Mouse (Mus musculus): Measurements from ENCODE around the gene Gna15. TPM values are rescaled to one million over a fixed set of nuclear protein-coding genes. Genes with fewer than 3 reads are reported as not detected.

The Gna15 gene
- total RNA-seq, 2 experiments from 2014 or later = 0.73 to 0.76 TPM

- intact Hi-C loops (cut with DNase I) = no loop called here
- DNase-seq = no peak
Measured at GRCm38 (mm10) chr10:81498316-81499249, 25.4 kb downstream of the Gna15 start.

DNA sequence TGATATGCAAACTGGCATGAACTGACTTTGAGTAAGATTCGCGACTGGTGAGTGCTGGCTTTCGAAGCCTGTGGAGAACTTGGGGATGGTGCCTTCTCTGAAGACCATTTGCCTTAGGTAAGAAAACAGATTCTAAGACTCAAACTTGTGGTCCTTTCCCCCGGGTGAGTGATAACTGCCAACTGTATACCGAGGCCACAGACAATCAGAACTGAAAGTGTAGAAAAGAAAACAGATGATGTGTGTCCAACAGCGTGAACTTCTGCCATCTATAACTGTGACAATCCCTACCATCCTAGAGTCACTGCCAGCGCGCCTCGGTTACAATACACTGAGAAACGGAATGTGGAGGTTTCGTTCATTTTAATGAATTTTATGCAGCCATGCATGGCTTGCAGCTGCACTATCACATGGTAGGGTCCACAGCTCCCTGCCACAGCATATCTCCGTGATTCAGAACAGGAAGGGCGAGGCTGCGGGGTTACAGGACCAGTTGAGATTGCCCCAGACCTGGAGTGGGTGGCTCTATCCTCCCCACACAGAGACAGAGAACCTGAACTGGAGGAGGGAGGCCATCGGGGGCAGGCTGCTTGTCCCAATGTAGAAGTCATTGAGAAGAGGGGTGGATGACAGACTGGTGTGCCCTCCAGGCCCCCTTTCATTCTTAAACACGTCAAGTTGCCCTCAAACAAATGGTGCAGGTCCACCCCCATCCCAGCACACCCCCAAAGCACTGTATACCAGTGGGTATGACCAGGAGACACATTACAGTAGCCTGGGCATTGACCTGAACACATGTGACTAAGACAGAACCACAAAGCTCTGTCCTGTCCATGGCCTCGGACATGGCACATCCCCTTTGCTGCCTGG is 26.4 kb downstream of the Gna15 start:
- intact Hi-C loops (cut with DNase I) = no loop called here
- no peak for DNase-seq

- intact Hi-C loops (cut with DNase I) = no loop called here
- no peak for DNase-seq
Measured at GRCm38 (mm10) chr10:81496969-81497368, 27.1 kb downstream of the Gna15 start.

- intact Hi-C loops (cut with DNase I) = no loop called here
- peak; percentile 96 to 99 for DNase-seq
Measured at GRCm38 (mm10) chr10:81496264-81496901, 27.6 kb downstream of the Gna15 start, which contains the start of gene Ncln. Gene Ncln, minus strand, starts transcription at chr10:81496392.

DNA sequence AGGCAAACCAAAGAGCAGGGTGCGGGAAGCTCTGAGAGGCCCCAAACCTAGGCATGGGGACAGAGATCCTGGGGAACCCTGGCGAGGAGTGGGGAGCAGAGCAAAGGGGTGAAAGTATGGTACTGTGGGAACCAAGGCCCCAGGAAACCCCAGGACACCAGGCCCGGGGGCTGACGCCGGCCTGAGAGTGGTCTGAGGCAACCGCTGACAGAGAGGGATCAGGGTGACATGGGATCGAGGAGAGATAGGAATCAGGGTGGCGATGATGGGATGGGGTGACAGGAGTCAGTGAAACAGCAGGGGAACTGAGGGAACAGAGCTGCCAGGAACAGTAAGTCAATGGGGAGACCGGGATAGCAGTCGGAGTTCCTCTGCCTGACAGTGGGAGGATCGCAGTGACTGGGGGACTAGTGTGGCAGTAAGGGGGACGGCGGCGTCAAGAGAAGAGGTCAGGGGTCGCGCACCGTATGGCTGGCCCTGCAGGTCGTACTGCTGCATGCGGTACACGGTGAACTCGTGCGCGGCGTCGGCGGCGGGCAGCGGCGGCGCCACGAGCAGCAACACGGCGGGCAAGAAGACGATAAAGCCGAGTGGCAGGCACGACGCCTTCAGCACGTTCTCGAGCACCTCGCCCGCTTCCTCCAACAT is 28.3 kb downstream of the Gna15 start:
- intact Hi-C loops (cut with DNase I) = no loop called here
- no peak for DNase-seq

DNA sequence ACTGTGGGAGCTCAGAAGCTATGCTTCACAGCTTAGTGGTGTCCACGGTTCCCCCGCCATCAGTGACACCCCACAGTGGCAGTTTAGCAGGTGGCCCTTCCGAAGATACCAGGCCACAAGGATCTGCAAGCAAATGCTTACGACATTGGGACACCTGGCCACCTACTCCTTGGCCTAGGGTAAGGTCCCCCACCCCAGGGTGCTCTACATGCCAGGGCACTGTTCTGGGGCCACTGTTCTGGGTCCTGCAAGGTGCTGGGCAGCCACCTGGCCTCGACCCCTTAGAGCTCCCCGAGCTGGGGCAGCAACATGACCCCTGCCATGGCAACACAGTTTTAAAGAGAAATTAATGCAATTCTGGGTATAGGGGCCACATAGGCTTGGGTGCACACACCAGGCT is 28.9 kb downstream of the Gna15 start:
- intact Hi-C loops (cut with DNase I) = no loop called here
- DNase-seq = no peak

DNA sequence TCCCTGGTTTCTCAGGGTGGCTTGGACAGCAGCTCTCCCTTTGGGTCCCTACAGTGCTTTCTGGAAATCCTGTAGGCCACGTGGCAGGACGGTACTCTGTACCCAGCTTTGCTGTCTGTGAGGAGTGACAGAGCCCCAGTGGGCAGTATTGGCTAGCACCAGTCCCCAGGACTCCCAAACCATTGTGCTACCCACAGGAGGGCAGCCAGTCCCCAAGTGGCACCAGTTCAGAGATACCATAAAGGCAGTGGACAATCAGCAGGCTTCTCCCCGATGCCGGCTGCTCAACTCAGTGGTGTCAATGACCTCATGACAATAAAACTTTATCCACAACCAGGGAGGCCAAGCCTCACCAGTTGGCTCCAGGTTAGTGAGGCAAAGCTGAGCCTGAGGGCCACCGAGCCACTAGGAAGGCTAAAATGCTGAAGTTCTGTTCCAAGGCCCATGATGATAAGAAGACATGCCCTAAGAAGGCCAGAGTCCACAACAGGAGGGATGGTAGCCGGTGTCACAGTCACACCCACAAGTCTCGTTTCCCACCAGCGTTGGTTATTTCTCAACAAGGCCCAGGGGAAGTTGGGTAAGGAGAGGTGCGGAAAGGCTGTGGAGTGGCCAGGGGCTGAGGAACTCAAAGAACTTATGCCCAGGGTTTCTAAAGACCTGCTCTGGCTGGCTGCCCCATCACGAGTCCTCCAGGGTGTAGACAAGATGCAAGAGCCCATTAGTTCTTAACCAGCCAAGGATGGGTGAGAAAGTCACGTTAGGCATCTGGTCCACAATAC is 29.6 kb downstream of the Gna15 start:
- no peak for DNase-seq
- intact Hi-C loops (cut with DNase I) = no loop called here

- intact Hi-C loops (cut with DNase I) = no loop called here
Measured at GRCm38 (mm10) chr10:81493601-81494220, 30.3 kb downstream of the Gna15 start.

DNA sequence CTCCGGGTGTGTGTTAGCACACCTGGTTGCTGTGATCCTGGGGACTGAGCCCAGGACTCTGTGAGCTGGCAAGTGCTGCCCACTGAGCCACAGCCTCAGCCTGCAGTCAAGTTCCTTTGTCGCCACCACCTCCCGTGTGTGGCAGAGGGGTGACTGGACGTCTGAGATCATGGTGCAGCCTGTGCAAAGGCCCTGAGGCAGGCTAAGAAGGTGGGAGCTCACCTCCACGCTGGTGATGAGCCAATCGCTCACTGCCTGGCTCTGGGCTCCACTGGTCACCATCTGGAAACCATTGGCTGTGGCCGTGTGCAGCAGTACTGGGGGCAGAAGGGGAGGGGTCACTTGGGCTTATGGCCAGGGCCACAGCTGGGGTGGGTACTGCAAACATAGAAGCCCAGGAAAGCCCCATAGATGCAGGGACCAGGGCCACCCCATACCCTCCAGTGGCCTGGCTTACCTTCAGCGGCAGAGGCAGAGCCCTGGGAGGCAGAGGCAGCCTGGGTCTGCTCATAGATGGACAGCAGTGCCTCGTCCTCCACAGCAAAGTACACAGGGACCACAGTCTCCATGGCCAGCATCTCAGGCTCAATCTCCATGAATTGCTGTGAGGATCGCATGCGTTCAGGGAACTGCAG is 31.3 kb downstream of the Gna15 start:
- no peak for DNase-seq
- intact Hi-C loops (cut with DNase I) = no loop called here

More at GRCm38 (mm10) chr10:81493601-81494220, 30.3 kb downstream of the Gna15 start:
- no peak for DNase-seq

- no peak for DNase-seq
- intact Hi-C loops (cut with DNase I) = no loop called here
Measured at GRCm38 (mm10) chr10:81491018-81491417, 33.0 kb downstream of the Gna15 start.

- intact Hi-C loops (cut with DNase I) = no loop called here
- no peak for DNase-seq
Measured at GRCm38 (mm10) chr10:81489941-81490340, 34.1 kb downstream of the Gna15 start.

DNA sequence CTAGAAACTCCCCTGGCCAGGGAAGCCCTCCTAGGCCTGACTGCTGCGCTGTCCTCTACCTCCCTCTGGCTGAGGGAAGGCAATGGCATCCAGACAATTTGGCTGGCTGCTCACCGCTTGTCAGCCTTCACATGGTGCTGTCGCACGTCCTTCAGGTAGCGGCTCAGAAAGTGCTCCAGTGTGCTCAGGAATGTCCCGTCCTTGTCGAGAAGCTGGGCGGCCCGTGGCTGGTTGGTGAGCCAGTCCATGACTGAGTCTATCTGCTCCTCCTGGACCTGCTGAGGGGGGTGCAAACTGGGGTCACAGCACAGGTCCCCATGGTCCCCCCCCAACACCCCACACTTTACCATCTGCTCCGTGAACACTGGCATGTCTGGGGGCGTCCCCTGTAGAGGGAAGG is 35.9 kb downstream of the Gna15 start:
- intact Hi-C loops (cut with DNase I) = no loop called here
- no peak for DNase-seq

DNA sequence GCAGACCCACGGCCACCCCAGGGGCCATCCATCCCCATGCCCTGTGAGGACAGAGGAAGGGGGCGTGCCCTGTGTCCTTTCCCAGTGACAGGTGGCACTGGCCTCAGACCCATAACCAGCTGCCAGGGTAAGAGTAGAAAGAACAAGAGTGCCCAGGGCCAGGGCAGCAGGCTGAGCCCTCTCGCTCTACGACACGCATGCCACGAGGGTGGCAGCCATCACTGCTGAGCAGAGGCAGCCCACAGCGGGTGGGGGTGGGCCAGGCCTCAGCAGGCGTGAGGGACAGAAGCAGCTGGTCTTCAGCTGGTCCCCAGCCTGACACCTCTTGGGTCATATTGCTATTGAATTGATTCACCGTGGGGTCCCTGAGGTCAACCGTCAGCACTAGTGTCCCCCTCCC is 37.5 kb downstream of the Gna15 start:
- intact Hi-C loops (cut with DNase I) = no loop called here
- DNase-seq = no peak

DNA sequence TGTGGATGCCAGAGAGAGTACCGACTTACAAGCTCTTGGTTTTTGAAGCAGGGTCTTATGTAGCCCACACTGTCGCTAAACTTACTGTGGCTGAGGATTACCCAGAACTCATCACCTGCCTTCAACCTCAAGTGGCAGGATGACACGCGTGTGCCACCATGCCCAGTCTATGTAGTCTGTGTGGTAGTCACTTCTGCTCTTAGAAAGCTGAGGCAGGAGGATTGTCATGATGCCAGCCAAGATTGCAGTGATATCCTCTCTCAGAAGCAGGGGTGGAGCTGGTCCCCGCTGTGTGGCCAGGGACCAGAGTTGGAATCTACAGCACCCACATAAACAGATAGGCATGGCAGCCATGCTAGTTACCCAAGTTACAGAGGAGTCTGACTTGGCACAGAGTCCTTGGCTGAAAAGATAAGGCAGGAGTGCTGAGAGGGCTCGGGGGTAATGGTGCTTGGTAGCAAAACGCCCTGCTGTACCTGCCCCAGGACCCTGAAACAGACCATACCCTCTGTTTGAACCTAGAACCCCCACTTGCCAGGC is 38.5 kb downstream of the Gna15 start:
- intact Hi-C loops (cut with DNase I) = no loop called here
- no peak for DNase-seq

- DNase-seq = no peak
- intact Hi-C loops (cut with DNase I) = no loop called here
Measured at GRCm38 (mm10) chr10:81485060-81485449, 39.0 kb downstream of the Gna15 start.

DNA sequence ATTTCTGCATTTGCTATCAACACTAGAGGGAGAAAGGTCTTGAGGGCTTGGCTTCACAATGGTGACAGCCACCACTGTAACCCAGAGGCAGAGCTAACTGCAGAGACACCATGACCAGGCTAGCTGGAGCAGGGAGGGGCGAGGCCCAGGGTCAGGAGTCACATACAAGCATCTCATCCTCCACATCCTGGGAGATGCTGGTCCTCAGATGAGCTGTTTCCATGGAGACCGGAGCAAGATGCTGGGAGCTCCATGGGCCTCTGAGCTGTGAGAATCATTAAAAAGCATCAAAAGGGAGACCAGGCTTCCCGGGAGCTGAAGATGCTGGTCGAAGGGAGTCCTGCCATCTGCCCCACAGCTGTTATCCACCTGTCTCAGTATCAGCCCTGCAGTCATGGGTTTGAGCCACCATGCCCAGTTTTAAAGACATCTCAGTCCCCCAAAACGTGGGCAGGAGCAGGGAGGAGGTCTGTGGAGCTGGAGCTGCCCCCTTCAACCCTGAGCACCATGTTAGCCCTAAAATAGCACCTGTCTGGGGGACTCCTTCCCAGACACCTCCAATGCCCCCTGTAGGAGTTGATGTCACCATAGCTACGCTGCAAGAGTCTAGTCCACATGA is 39.5 kb downstream of the Gna15 start:
- intact Hi-C loops (cut with DNase I) = no loop called here
- no peak for DNase-seq

DNA sequence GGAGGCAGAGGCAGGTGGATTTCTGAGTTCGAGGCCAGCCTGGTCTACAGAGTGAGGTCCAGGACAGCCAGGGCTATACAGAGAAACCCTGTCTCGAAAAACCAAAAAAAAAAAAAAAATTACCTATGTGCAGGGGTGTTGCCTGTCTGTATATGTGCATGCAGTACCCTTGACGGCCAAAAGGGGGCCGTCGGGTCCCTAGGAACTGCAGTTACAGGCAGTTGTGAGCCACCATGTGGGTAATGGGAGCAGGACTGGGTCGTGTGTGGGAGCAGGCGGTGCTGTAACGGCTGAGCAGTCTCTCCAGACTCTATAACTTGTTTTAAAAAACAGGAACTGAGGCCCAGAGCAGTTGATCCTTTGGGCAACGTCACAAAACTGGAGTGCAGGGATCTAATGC is 40.0 kb downstream of the Gna15 start:
- no peak for DNase-seq
- intact Hi-C loops (cut with DNase I) = no loop called here

DNA sequence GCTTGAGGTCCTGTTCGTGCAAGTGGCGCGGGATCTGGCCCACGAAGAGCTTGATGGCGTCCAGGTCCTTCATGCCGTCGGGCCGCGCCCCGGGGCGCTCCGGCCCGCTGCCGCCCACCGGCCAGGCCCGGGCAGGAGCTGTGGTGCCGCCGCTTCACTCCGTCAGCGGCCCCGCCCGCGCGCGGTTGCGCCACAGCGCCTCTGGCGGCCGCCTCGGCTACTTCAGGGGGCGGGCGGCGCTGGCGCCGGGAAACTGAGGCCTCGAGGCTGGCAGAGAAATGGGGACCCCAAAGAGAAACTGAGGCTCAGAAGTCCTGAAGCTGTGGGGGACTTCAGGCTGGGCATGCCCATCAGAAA is 41.5 kb downstream of the Gna15 start, which contains the start of gene Celf5:
Gene Celf5 (minus strand): TSS at position 177 of the 357 bp plus-strand sequence.
- peak; percentile 72 for DNase-seq
- intact Hi-C loops (cut with DNase I) = no loop called here

Measured in heart, postnatal 14 days (tissue).